Mouse (Mus musculus): ENCODE results near the gene Rnf7. TPM values are rescaled to one million over a fixed set of nuclear protein-coding genes. Genes with fewer than 3 reads are reported as not detected.
"Not testable (repeated sequence)": the region's sequence is repeated elsewhere in the genome, so short reads cannot be mapped to it uniquely, and the experiment has no call there.

The Rnf7 gene
- polyA plus RNA-seq, 1 experiment from 2014 or later, result 221 TPM

GRCm38 (mm10) chr9:96504116-96504895 is 25.8 kb upstream of the Rnf7 start:
- no peak for ATAC-seq (ENCODE audit: low FRiP score)
- Histone ChIP-seq H3K27me3 (replicated peaks) (no peaks in the 10 kb centered on the region), H3K9me3 (replicated peaks) (no peaks in the 10 kb centered on the region), H3K9ac (replicated peaks) (no peak overlapping the region), H3K36me3 (no peaks in the 10 kb centered on the region), H3K27ac (replicated peaks) (no peak overlapping the region), H3K4me2 (no peak overlapping the region), H3K4me3 (replicated peaks) (no peak overlapping the region), H3K4me1 (peaks cover 15% of the 10 kb centered on the region)
- WGBS, result 89% methylated on average over 17 of the region's 17 CpGs

- no peak overlapping the region for H3K4me2 ChIP-seq
- H3K4me1 ChIP-seq, result peaks cover 15% of the 10 kb centered on the region
- no peaks in the 10 kb centered on the region for H3K36me3 ChIP-seq
- H3K9ac ChIP-seq (replicated peaks), result no peak overlapping the region
- H3K9me3 ChIP-seq (replicated peaks), result no peaks in the 10 kb centered on the region
- WGBS, result 87% methylated on average over 6 of the region's 6 CpGs
- no peak overlapping the region for H3K4me3 ChIP-seq (replicated peaks)
- ATAC-seq (ENCODE audit: low FRiP score), result no peak
- H3K27ac ChIP-seq (replicated peaks), result no peak overlapping the region
- no peaks in the 10 kb centered on the region for H3K27me3 ChIP-seq (replicated peaks)
Observed at GRCm38 (mm10) chr9:96502856-96503610, 24.6 kb upstream of the Rnf7 start.

GRCm38 (mm10) chr9:96501217-96501616 is 22.7 kb upstream of the Rnf7 start:
- ATAC-seq (ENCODE audit: low FRiP score), result no peak
- H3K27ac ChIP-seq (replicated peaks), result no peak overlapping the region
- H3K9me3 ChIP-seq (replicated peaks), result no peaks in the 10 kb centered on the region
- no peak overlapping the region for H3K4me2 ChIP-seq
- no peak overlapping the region for H3K9ac ChIP-seq (replicated peaks)
- H3K4me1 ChIP-seq, result peaks cover 11% of the 10 kb centered on the region
- no peaks in the 10 kb centered on the region for H3K27me3 ChIP-seq (replicated peaks)
- 86% methylated on average over 7 of the region's 7 CpGs for WGBS
- H3K36me3 ChIP-seq, result no peaks in the 10 kb centered on the region
- no peak overlapping the region for H3K4me3 ChIP-seq (replicated peaks)

- Histone ChIP-seq H3K4me3 (replicated peaks) (no peak overlapping the region), H3K4me2 (peak overlapping the region; percentile 37), H3K27me3 (replicated peaks) (no peaks in the 10 kb centered on the region), H3K36me3 (no peaks in the 10 kb centered on the region), H3K27ac (replicated peaks) (no peak overlapping the region), H3K9ac (replicated peaks) (no peak overlapping the region), H3K4me1 (peaks cover 11% of the 10 kb centered on the region), H3K9me3 (replicated peaks) (no peaks in the 10 kb centered on the region)
- 13% methylated on average over 3 of the region's 3 CpGs for WGBS
- no peak for ATAC-seq (ENCODE audit: low FRiP score)
Observed at GRCm38 (mm10) chr9:96493212-96493611, 14.7 kb upstream of the Rnf7 start.

GRCm38 (mm10) chr9:96491810-96492209 is 13.3 kb upstream of the Rnf7 start:
- H3K9me3 ChIP-seq (replicated peaks), result no peaks in the 10 kb centered on the region
- no peak overlapping the region for H3K27ac ChIP-seq (replicated peaks)
- H3K27me3 ChIP-seq (replicated peaks), result no peaks in the 10 kb centered on the region
- WGBS, result 46% methylated on average over 12 of the region's 12 CpGs
- no peak overlapping the region for H3K4me2 ChIP-seq
- no peak overlapping the region for H3K9ac ChIP-seq (replicated peaks)
- ATAC-seq (ENCODE audit: low FRiP score), result no peak
- no peak overlapping the region for H3K4me3 ChIP-seq (replicated peaks)
- no peaks in the 10 kb centered on the region for H3K36me3 ChIP-seq
- peaks cover 11% of the 10 kb centered on the region for H3K4me1 ChIP-seq

GRCm38 (mm10) chr9:96487869-96488268 is 9.4 kb upstream of the Rnf7 start:
- 91% methylated on average over 5 of the region's 5 CpGs for WGBS
- H3K9me3 ChIP-seq (replicated peaks); H3K27ac ChIP-seq (replicated peaks); H3K4me1 ChIP-seq; H3K27me3 ChIP-seq (replicated peaks); ATAC-seq (ENCODE audit: low FRiP score); H3K4me3 ChIP-seq (replicated peaks); H3K4me2 ChIP-seq; H3K36me3 ChIP-seq; H3K9ac ChIP-seq (replicated peaks): not testable (repeated sequence)

GRCm38 (mm10) chr9:96483648-96484047 is 5.2 kb upstream of the Rnf7 start:
- WGBS, result 56% methylated on average over 2 of the region's 2 CpGs
- H3K27ac ChIP-seq (replicated peaks), result no peak overlapping the region
- no peaks in the 10 kb centered on the region for H3K36me3 ChIP-seq
- no peaks in the 10 kb centered on the region for H3K9me3 ChIP-seq (replicated peaks)
- H3K4me1 ChIP-seq, result no peaks in the 10 kb centered on the region
- no peak overlapping the region for H3K4me2 ChIP-seq
- H3K9ac ChIP-seq (replicated peaks), result no peak overlapping the region
- no peaks in the 10 kb centered on the region for H3K27me3 ChIP-seq (replicated peaks)
- no peak for ATAC-seq (ENCODE audit: low FRiP score)
- H3K4me3 ChIP-seq (replicated peaks), result no peak overlapping the region

- Histone ChIP-seq H3K9ac (replicated peaks) (no peak overlapping the region), H3K9me3 (replicated peaks) (no peaks in the 10 kb centered on the region), H3K4me2 (no peak overlapping the region), H3K36me3 (no peaks in the 10 kb centered on the region), H3K4me3 (replicated peaks) (no peak overlapping the region), H3K27ac (replicated peaks) (no peak overlapping the region), H3K27me3 (replicated peaks) (no peaks in the 10 kb centered on the region), H3K4me1 (no peaks in the 10 kb centered on the region)
- ATAC-seq (ENCODE audit: low FRiP score), result no peak
- 78% methylated on average over 3 of the region's 3 CpGs for WGBS
Observed at GRCm38 (mm10) chr9:96483028-96483427, 4.6 kb upstream of the Rnf7 start.

GRCm38 (mm10) chr9:96472356-96472755 is 6.1 kb downstream of the Rnf7 start:
- Histone ChIP-seq H3K4me3 (replicated peaks) (no peak overlapping the region), H3K36me3 (peaks cover 34% of the 10 kb centered on the region), H3K4me2 (no peak overlapping the region), H3K4me1 (peaks cover 30% of the 10 kb centered on the region), H3K9me3 (replicated peaks) (no peaks in the 10 kb centered on the region), H3K9ac (replicated peaks) (no peak overlapping the region), H3K27ac (replicated peaks) (no peak overlapping the region), H3K27me3 (replicated peaks) (no peaks in the 10 kb centered on the region)
- ATAC-seq (ENCODE audit: low FRiP score), result no peak
- WGBS, result 69% methylated on average over 3 of the region's 3 CpGs

- H3K4me3 ChIP-seq (replicated peaks); ATAC-seq (ENCODE audit: low FRiP score); H3K9me3 ChIP-seq (replicated peaks); H3K4me2 ChIP-seq; H3K27ac ChIP-seq (replicated peaks); H3K27me3 ChIP-seq (replicated peaks); H3K9ac ChIP-seq (replicated peaks): not testable (repeated sequence)
- peaks cover 39% of the 10 kb centered on the region for H3K36me3 ChIP-seq
- peaks cover 24% of the 10 kb centered on the region for H3K4me1 ChIP-seq
- 85% methylated on average over 4 of the region's 4 CpGs for WGBS
Observed at GRCm38 (mm10) chr9:96471681-96472080, 6.8 kb downstream of the Rnf7 start.

GRCm38 (mm10) chr9:96470266-96470974 is 8.1 kb downstream of the Rnf7 start:
- peaks cover 39% of the 10 kb centered on the region for H3K36me3 ChIP-seq
- no peak overlapping the region for H3K27ac ChIP-seq (replicated peaks)
- ATAC-seq (ENCODE audit: low FRiP score), result no peak
- H3K27me3 ChIP-seq (replicated peaks), result no peaks in the 10 kb centered on the region
- no peak overlapping the region for H3K4me2 ChIP-seq
- WGBS, result 94% methylated on average over 8 of the region's 8 CpGs
- peaks cover 14% of the 10 kb centered on the region; the same call in 1 of the 2 replicates for H3K4me1 ChIP-seq
- no peak overlapping the region for H3K4me3 ChIP-seq (replicated peaks)
- H3K9me3 ChIP-seq (replicated peaks), result no peaks in the 10 kb centered on the region
- H3K9ac ChIP-seq (replicated peaks), result no peak overlapping the region
